Mouse (Mus musculus) urinary bladder, postnatal 14 days (tissue): ENCODE measurements around the gene Zfp773.
"Not testable (repeated sequence)": the region's sequence is repeated elsewhere in the genome, so short reads cannot be mapped to it uniquely, and the experiment has no call there.

Source experiments
- DNase-seq: peaks from one replicate; pipeline ENCODE4 v3.0.0; 2021; ENCODE audit warnings: low spot score

Zfp773 gene

DNA sequence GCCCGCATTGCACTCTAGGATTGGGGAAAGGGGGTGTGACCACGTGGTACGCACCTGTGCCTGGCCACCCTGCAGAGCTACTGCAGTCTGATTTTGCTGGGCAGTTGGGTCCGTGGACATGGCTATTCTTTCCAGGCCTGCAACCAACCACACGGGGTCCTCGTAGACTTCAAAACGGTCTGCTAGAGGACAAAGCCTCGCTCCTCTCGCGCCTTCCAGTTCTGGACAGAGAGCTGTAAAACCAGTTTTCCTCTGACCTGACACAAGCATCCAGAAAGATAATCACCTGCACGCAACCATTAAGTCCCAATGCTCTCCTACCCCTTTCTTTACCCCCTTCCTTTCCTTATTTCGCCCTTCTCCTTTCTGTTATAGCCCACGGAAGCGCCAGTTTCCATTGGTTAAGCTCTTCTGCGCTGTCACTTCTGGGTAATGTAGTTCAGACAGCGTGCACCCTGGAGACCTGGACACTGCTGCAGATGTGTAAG is at the start of gene Zfp773:
Gene Zfp773, minus strand, starts transcription at position 377 of the 488 bp plus-strand sequence.
- peak; percentile 51 for DNase-seq

DNA sequence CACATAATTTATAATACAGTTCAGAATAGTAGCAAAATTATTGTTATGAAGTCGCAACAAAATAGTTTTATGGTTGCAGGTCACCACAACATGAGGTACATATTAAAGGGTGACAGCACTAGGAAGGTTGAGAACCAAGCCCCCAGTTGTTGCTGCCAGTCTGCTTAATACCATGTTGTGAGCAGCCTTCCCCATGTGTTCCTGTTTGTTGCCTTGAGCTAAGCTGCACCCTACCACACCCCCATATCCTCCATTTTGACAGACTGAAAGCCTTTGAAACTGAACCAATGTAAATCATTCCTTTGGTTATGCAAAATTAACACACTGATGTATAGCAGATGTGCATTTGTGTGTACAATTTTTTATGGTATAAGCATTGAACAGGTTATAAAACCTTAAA is 49.3 kb upstream of the Zfp773 start:
- no peak for DNase-seq

GRCm38 (mm10) chr7:7171227-7172147 is 34.9 kb upstream of the Zfp773 start, which contains the start of gene Zfp418:
Gene Zfp418, plus strand, starts transcription at chr7:7171330.
- peak; percentile 56 for DNase-seq

DNA sequence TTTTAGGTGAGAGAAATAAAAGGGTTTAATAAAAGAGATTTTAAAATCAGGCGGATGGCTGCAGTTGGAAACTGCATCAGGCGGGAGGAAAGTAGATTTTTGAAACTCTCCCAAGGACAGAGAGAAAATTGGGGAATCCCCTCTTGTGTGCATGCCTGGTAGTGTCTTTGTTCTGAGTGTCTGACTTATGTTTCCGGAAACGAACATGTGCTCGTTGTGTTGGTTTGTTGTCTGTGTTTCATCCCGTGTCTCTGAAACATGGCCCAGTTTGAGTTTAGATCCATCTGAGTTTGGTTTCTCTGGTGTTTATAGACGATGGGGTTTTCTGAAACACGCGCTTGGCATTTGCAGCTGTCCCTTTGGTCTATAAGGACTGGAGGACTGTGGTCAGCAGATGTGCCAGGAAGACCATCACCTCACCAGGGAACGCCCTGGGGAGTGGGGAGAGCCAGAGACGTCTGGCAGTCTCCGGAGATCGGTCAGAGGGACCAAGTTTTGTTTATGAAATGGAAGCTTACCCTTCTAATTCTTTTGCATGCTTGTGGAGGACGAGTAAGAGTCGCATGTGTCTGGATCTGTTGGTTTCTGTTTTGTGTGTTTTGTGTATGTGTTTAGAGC is 9.5 kb upstream of the Zfp773 start:
- no peak for DNase-seq

- no peak for DNase-seq
These were observed 7.7 kb upstream of the Zfp773 start for GRCm38 (mm10) chr7:7144215-7144614.

- DNase-seq, result no peak
These were observed 3.8 kb downstream of the Zfp773 start for GRCm38 (mm10) chr7:7132751-7133150.

- not testable (repeated sequence) for DNase-seq
These were observed 5.9 kb downstream of the Zfp773 start for GRCm38 (mm10) chr7:7130491-7131124.

- no peak for DNase-seq
These were observed 15.0 kb downstream of the Zfp773 start for GRCm38 (mm10) chr7:7121602-7121980.

- peak; percentile 86 for DNase-seq
These were observed 15.5 kb downstream of the Zfp773 start, which contains the start of gene Zfp954 for GRCm38 (mm10) chr7:7120921-7121601. Gene Zfp954, minus strand, starts transcription at chr7:7121488.

DNA sequence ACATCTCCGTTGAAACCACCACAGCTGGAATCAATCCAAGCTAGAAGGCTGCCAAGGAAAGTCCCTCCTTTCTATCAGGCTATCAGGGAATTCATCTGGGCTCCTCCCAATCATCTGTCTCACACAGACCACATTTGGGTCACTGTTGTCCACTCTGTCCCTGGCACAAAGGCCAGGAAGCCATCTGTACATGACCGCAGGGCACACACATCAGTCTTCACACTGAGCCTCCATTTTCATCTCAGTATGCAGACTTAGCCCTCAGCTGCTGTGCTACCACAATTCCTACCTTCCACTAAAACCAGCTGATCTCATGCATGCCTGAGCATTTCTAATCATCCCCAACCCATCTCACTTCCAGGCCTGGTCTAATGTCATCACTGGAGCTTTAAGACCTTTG is 18.1 kb downstream of the Zfp773 start:
- no peak for DNase-seq

GRCm38 (mm10) chr7:7108501-7108900 is 28.1 kb downstream of the Zfp773 start:
- no peak for DNase-seq
